Mouse (Mus musculus): ENCODE measurements around the gene Doc2b.

DNA sequence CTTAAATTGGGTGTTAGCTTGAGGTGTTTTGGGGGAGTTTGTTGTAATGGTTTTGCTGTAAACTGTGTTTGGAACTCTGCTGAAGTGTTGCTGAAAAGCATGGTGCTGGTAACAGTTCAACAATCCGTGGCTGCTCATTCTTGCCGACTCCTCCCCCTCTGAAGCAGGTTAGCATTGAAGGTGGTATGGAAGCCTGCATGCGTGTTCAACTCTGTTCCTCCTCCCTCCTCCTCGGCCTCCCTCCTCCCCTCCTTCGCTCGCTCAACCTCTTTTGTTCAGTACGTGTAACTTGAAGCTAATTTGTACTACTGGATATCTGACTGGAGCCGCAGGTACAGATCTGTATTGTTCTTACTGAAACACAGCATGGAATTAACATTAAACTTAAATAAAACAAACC, 30.7 kb downstream of the Doc2b start:
- TF ChIP-seq CTCF (IDR thresholded peaks at IDR 0.05; ENCODE audit: low read depth) (no peak), EP300 (IDR thresholded peaks at IDR 0.05; ENCODE audit: low read depth) (no peak)

Data from liver, postnatal 0 days (tissue).